Mouse (Mus musculus) T-helper 1 cell (primary cell): ENCODE data around the gene Rilp.

Source experiments
- in situ Hi-C: fragments of 300-600 bp; cut with MboI, MseI; formaldehyde crosslinking; loops from one replicate; pipeline ENCODE4 v1.15.1; 2025; ENCODE audit warnings: high pct_unique_total_duplicates

The Rilp gene

DNA sequence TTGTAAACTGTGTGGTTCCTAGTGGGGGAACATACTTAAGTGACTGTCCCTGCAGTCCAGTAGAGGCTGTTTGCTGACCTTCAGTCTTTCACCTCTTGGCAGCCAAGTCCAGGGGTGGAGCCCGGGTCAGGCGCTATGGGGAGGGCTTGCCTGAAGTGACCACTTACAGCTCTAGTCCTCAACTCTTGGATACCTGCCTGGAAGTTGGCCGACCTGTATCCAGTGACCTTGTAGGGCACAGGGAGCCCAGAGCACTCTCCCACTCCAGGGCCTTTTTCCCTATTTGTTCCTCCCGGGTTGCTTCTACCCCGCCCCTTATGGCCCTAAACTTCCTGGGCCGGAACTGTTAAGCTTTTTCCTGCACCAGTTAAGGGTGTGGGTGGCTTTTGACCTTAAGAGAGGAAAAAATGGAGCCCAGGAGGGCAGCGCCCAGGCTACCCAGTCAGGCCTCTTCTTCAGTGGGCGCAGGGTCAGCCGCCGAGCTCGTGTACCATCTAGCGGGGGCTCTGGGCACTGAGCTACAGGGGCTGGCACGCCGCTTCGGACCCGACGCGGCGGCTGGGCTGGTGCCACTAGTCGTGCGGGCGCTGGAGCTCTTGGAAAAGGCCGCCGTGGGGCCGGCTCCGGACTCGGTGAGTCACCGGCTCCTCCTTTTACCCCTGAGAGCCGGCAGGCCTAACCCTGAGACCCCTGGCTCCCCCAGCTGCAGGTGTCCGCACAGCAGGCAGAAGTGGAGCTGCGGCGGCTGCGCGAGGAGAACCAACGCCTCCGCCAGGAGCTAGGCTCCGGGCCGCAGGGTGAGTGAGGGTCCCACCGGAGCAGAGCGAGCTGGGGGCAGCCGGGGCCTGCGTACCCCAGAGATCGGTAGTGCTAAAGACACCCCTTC is at the start of gene Rilp:
Gene Rilp, plus strand, starts transcription at position 354 of the 886 bp plus-strand sequence.
- in situ Hi-C loops, result no loop called here

DNA sequence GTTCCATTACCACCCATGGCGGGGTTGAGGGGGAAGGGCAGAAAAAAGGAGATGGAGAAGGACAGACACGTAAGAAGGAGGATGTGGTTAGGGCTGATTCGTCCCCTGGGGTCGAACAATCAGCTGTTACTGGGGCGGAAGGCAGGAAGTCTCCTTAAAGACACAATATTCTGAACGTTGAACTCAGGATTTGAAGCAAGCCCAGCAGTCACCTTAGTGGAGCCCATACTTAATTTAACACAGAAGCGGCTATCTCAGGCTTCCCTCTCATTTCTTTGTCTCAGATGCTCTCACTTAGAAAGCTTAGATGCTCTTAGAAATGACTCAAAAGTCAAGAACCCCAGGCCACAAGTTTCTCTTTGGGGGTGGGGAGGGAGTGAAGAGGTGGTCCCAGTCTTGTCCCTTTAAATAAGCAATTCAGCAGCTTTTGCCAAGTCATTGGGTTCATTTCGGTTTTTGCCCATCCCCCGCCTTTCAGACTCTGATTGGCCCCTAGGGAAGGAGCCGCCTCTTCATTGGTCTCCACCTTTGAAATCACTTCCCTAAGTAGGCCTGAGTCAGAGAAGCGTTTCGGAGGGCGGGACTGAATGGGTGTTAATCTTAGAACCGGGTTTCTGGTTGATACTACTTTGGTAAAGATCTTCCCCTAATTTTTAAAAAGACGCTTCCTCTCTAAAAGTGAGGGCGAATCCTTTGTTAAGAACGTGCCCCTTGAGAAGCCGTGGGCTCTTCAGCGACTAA is 49.6 kb upstream of the Rilp start:
- in situ Hi-C loops, result no loop called here

DNA sequence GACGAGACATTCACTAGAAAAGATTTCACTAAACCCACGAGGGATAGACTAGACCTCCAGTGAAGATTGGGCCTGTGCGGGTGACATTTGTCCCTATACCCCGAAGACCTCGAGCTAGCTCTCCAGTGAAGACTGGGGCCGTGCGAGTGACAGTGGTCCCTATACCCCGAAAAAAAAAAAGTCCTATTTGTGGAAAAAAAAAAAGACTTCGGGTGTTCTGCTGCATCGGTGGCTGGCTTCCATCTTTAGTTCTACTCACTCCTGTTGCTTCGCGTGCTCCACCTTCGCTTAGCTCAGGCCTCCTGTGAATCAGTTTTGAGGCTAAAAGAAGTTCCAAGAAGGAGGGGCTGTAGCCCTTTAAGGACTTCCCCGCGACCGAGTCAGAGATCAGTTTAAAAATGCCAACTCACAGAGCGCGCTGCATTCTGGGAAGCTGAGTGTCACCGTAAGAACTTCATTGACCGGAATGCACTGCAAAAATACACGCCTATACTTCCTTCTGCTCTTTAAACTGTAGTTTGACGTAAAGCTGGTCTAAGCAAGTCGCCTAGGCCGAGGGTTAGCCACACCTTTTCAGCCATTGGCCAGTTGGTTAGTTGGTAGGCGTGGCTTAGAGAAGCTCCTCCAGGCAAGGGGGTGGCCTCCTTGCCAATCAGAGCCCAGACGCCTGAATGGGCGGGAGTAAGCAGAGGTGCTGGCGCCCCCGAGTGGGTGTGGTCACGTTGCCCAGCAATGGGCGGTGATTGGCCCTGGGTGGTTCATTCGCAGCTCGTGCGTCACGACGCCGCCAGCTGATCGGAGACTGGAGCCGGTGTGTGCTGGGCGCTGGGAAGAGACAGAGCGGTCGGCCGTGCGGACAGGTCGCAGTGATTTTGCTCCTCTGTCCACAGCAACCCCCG is 48.8 kb upstream of the Rilp start, which contains the start of gene Tlcd2:
Gene Tlcd2, plus strand, starts transcription at position 872 of the 899 bp plus-strand sequence.
- in situ Hi-C loops, result no loop called here

- in situ Hi-C loops, result no loop called here
Observed at GRCm38 (mm10) chr11:75461743-75462252, 48.1 kb upstream of the Rilp start.

- in situ Hi-C loops, result no loop called here
Observed at GRCm38 (mm10) chr11:75462253-75462783, 47.6 kb upstream of the Rilp start.

- in situ Hi-C loops, result no loop called here
Observed at GRCm38 (mm10) chr11:75462865-75463336, 47.0 kb upstream of the Rilp start.

DNA sequence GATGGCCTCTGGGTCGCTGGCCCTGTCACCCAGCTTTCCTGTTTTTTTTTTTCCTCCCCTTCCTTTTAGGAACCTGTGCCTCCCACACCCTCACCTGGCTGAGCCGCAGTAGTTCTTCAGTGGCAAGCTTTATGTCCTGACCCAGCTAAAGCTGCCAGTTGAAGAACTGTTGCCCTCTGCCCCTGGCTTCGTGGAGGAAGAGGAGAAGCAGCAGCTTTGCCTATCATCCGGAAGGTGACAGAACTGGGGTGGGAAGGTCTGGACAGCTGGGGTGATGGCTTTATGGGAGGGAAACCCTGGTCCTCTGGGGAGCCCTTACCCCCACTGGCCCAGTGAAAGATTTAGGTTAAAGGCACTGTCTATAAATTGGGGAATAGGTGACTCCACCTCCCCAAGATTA is 46.3 kb upstream of the Rilp start:
- in situ Hi-C loops, result no loop called here

DNA sequence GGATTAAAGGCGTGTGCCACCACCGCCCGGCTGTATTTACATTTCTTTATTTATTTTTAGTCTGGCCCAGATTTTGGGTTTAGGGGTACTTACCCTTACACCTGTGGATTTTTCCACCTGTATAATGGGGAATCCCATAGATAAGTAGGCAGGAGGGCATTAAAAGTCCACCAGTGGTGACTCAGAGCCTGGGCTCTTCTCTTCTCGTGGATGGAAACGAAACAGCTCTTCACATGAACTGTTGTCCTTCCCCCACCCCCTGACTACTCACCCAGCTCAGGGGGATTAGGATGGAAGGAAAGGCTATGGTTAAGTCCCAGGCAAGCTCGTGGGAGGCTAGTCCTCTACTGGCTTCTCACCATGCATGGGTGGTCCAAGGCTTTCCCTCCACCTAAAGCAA is 45.5 kb upstream of the Rilp start:
- in situ Hi-C loops, result no loop called here

DNA sequence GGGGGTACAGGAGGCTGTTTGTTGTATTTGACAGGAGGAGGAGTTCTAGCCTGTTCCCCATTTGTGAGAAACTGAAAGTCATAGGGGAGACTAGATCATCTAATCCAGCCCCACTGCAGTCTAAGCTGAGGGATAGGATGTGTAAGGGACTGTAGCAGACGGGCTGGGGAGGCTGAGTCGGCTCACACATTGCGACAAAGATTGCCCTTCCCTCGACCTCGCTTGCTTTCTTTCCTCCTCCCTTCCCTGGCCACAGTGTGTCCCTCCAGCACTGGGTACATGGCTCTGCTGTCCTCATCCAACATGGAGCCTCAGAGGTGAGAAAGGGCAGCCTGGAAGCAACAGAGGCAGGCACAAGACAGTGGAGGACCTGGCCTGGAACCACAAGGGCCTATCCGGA is 44.8 kb upstream of the Rilp start:
- in situ Hi-C loops, result no loop called here

GRCm38 (mm10) chr11:75466731-75467505 is 43.0 kb upstream of the Rilp start:
- in situ Hi-C loops, result no loop called here

- in situ Hi-C loops, result no loop called here
Observed at GRCm38 (mm10) chr11:75467512-75468215, 42.2 kb upstream of the Rilp start.

DNA sequence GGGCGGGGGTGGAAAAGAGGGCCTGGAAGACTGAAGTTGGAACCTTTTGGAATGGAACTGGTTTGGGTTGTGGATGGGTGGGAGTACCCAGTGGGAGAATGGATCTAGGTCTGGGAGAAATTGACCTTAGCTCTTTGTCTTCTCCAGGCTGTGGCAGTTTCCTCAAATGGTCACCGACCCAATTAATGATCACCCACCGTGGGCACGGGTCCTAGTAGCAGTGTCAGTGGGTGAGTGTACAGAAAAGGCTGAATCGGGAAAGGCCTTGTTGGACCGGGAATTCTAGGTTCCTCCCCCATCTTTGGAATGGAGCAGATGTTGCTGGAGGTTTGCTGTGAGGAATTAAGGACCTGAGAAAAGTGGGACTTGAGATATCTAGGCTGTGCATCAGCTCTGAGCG is 41.5 kb upstream of the Rilp start:
- in situ Hi-C loops, result no loop called here

- in situ Hi-C loops, result no loop called here
Observed at GRCm38 (mm10) chr11:75469261-75469660, 40.6 kb upstream of the Rilp start.

GRCm38 (mm10) chr11:75470675-75471074 is 39.2 kb upstream of the Rilp start:
- in situ Hi-C loops, result no loop called here

- in situ Hi-C loops, result no loop called here
Observed at GRCm38 (mm10) chr11:75472469-75473081, 37.3 kb upstream of the Rilp start.

DNA sequence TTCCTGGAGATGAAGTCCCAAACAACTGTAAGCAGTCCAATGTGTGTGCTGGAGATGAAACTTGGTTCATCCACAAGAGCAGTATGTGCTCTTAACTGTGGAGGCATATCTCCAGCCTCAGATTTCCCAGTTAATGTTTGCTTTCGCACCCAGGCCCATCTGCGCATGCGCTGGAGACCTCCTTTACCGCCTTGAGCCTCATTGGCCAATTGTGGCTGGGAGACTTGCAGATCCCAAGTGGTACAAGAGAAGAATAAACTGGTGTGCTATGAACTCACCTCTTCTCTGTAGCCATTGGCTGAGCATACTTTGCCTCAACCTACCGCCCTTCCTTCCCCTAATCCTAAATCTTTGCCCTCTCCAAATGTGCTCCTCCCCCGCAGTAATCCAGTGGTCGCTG is 36.5 kb upstream of the Rilp start:
- in situ Hi-C loops, result no loop called here

GRCm38 (mm10) chr11:75486192-75486591 is 23.7 kb upstream of the Rilp start:
- in situ Hi-C loops, result no loop called here

DNA sequence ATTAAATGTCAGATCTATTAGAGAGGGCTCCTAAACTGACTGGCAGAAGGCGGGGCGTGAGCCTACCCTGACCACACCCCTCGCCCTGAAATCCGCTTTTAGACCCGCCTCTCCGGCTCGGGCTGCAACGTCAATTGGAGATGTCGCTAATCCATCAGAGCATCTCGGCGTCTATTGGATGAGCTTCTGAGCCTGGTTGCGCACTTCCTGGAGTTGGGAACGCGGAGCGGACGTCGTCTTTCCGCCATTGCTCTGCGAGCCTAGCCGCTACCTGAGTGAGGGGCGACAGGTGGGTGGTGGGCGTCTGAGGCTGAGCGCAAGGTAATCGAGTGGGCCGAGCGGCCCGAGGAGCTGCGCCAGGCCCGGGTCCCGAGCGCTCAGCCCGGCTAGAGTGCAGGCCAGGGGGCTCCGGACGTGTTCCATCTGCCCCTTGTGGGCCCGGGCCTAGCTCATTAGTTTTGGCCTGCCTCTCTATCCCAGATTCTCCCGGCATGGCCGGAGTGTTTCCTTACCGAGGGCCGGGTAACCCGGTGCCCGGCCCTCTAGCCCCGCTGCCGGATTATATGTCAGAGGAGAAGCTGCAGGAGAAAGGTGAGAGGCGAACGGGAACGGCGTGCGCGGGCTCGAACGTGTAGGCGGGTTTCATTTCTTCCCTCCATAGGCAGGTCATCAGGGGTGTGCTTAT is 23.2 kb upstream of the Rilp start, which contains the start of gene Prpf8:
Gene Prpf8, plus strand, starts transcription at position 216 of the 685 bp plus-strand sequence.
- in situ Hi-C loops, result no loop called here

DNA sequence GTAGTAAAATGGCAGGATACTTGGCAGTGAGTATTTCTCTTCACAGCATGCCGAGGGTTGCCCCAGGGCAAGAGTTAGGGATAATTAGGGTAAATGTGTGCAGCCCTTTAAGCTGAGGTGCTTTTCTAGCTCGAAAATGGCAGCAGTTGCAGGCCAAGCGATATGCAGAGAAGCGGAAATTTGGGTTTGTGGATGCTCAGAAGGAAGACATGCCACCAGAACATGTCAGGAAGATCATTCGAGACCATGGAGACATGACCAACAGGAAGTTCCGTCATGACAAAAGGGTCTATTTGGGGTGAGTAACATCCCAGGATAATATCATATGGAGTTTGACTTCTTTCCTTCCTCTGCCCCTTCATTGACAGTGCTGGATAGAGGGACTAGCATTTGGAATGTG is 22.4 kb upstream of the Rilp start:
- in situ Hi-C loops, result no loop called here
